Mouse (Mus musculus) ES-Bruce4 (cell line): Measurements from ENCODE around the gene Rap2b. TPM values are rescaled to one million over a fixed set of nuclear protein-coding genes. Genes with fewer than 3 reads are reported as not detected.

ENCODE experiments used
- H3K27ac ChIP-seq: 2 replicates; pipeline ENCODE4 v1.5.1; 2012; ENCODE audit warnings: low read length, inconsistent platforms; ENCODE audit not compliant: insufficient read depth
- H3K27me3 ChIP-seq: 2 replicates; pipeline ENCODE4 v1.6.1; 2012; ENCODE audit warnings: mild to moderate bottlenecking, low read length, inconsistent platforms; ENCODE audit not compliant: control insufficient read depth, poor library complexity, insufficient read depth, severe bottlenecking
- H3K36me3 ChIP-seq: 2 replicates; pipeline ENCODE4 v1.6.1; 2012; ENCODE audit warnings: inconsistent platforms, mild to moderate bottlenecking, low read length, moderate library complexity; ENCODE audit not compliant: control insufficient read depth, poor library complexity, insufficient read depth, severe bottlenecking
- H3K4me1 ChIP-seq: one replicate; pipeline ENCODE4 v1.8.1; 2011; ENCODE audit warnings: low read length; ENCODE audit not compliant: control insufficient read depth, insufficient read depth
- H3K4me3 ChIP-seq: 2 replicates; pipeline ENCODE4 v1.5.1; 2011; ENCODE audit warnings: low read depth, mild to moderate bottlenecking, low read length
- H3K9ac ChIP-seq: 2 replicates; pipeline ENCODE4 v1.6.1; 2012; ENCODE audit warnings: low read depth, mild to moderate bottlenecking, inconsistent platforms; ENCODE audit not compliant: poor library complexity, severe bottlenecking
- H3K9me3 ChIP-seq: replicated peaks from 2 replicates; pipeline ENCODE4 v1.6.1; 2012; ENCODE audit warnings: mild to moderate bottlenecking, low read length, inconsistent platforms; ENCODE audit not compliant: control insufficient read depth, poor library complexity, insufficient read depth, severe bottlenecking
- CTCF ChIP-seq: IDR thresholded peaks from one replicate; pipeline ENCODE4 v1.8.1; 2011; ENCODE audit warnings: low read depth, low read length
- EP300 ChIP-seq: IDR thresholded peaks from 2 replicates; pipeline ENCODE4 v1.6.1; 2011; ENCODE audit warnings: low read depth, low read length; ENCODE audit not compliant: insufficient read depth
- POLR2A ChIP-seq: IDR thresholded peaks from one replicate; pipeline ENCODE4 v1.8.1; 2011; ENCODE audit warnings: low read length; ENCODE audit not compliant: insufficient read depth
- polyA plus RNA-seq: library from polyadenylated mRNA; stranded (reverse); fragments of >200 nt; gene quantifications from 2 replicates; pipeline ENCODE4 v1.2.4, GENCODE M21; 2011; ENCODE audit warnings: low read depth; ENCODE audit not compliant: missing spikeins, insufficient read depth, insufficient read length

Rap2b gene
- polyA plus RNA-seq, 1 experiment, result 25.5 TPM

GRCm38 (mm10) chr3:61364978-61365778 lies 3.7 kb downstream of the Rap2b start:
- Histone ChIP-seq H3K9ac (peak overlapping the region; percentile 91), H3K27ac (no peak overlapping the region), H3K4me3 (peak overlapping the region; percentile 92), H3K9me3 (no peaks in the 10 kb centered on the region), H3K4me1 (peaks cover 1% of the 10 kb centered on the region), H3K27me3 (no peaks in the 10 kb centered on the region), H3K36me3 (no peaks in the 10 kb centered on the region)
- TF ChIP-seq POLR2A (no peak), CTCF (no peak), EP300 (no peak)

- Histone ChIP-seq H3K27me3 (no peaks in the 10 kb centered on the region), H3K4me3 (peak within 1 kb of the TSS; percentile 92), H3K36me3 (no peaks in the 10 kb centered on the region), H3K4me1 (peaks cover 1% of the 10 kb centered on the region), H3K27ac (no peak within 1 kb of the TSS), H3K9me3 (no peaks in the 10 kb centered on the region), H3K9ac (peak within 1 kb of the TSS; percentile 91)
- no peak for TF ChIP-seq EP300
These were observed 4.4 kb downstream of the Rap2b start, which contains the start of gene B430305J03Rik for GRCm38 (mm10) chr3:61365779-61366373. B430305J03Rik (minus strand) TSS chr3:61365951.

GRCm38 (mm10) chr3:61368446-61368845 lies 7.0 kb downstream of the Rap2b start:
- TF ChIP-seq EP300, result no peak
- Histone ChIP-seq H3K4me3 (no peak overlapping the region), H3K36me3 (no peaks in the 10 kb centered on the region), H3K9ac (no peak overlapping the region), H3K27me3 (no peaks in the 10 kb centered on the region), H3K9me3 (no peaks in the 10 kb centered on the region), H3K4me1 (peaks cover 1% of the 10 kb centered on the region), H3K27ac (no peak overlapping the region)

- Histone ChIP-seq H3K4me3 (no peak overlapping the region), H3K27me3 (no peaks in the 10 kb centered on the region), H3K9me3 (no peaks in the 10 kb centered on the region), H3K4me1 (no peaks in the 10 kb centered on the region), H3K36me3 (no peaks in the 10 kb centered on the region), H3K9ac (no peak overlapping the region), H3K27ac (no peak overlapping the region)
- no peak for TF ChIP-seq EP300
- no peak for TF ChIP-seq POLR2A
These were observed 14.6 kb downstream of the Rap2b start for GRCm38 (mm10) chr3:61376001-61376400.

- H3K4me1 ChIP-seq, result no peaks in the 10 kb centered on the region
- H3K4me3 ChIP-seq, result no peak overlapping the region
- no peak for TF ChIP-seq EP300
- H3K27me3 ChIP-seq, result no peaks in the 10 kb centered on the region
- H3K36me3 ChIP-seq, result no peaks in the 10 kb centered on the region
- no peak overlapping the region for H3K27ac ChIP-seq
- no peak overlapping the region for H3K9ac ChIP-seq
- H3K9me3 ChIP-seq, result 0 out of 2 replicates have a peak, but pooled peaks cover 3% of the 10 kb centered on the region
These were observed 24.9 kb downstream of the Rap2b start for GRCm38 (mm10) chr3:61386368-61386767.

- Histone ChIP-seq H3K9me3 (0 out of 2 replicates have a peak, but pooled peaks cover 3% of the 10 kb centered on the region), H3K4me1 (no peaks in the 10 kb centered on the region), H3K9ac (no peak overlapping the region), H3K36me3 (no peaks in the 10 kb centered on the region), H3K4me3 (no peak overlapping the region), H3K27me3 (no peaks in the 10 kb centered on the region), H3K27ac (no peak overlapping the region)
- no peak for TF ChIP-seq POLR2A
- TF ChIP-seq CTCF, result no peak
- no peak for TF ChIP-seq EP300
These were observed 30.1 kb downstream of the Rap2b start for GRCm38 (mm10) chr3:61391564-61391963.
